Mouse (Mus musculus): ENCODE results near the gene Adamts7. TPM values are rescaled to one million over a fixed set of nuclear protein-coding genes. Genes with fewer than 3 reads are reported as not detected.

The Adamts7 gene
- polyA plus RNA-seq, 1 experiment from 2014 or later = 8.7 TPM

DNA sequence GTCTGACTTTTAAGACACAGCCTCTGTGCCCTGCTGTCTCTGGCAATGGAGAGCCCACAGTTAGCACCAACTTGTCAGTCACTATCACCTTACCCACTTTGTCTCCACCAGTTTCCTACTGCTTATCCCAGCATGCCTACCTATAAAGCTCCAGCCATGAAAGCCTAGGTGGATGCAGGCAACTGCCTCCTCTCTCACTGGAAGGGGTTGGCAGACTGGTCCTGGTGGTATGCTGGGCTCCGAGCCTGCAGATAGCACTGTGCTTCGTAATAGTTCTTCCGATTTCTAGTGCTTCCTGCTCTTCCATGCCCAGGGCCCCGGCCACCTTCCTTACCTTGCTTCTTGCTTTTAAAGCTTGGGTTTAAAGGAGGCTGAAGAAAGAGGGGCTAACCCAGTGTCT is 26.0 kb downstream of the Adamts7 start:
- Histone ChIP-seq H3K9me3 (ENCODE audit: control insufficient read depth, low read length) (no peaks in the 10 kb centered on the region), H3K4me3 (replicated peaks; ENCODE audit: low read length) (no peak overlapping the region), H3K36me3 (replicated peaks; ENCODE audit: control insufficient read depth, insufficient read depth) (peaks cover 71% of the 10 kb centered on the region), H3K4me2 (replicated peaks) (no peak overlapping the region), H3K4me1 (replicated peaks; ENCODE audit: control insufficient read depth, insufficient read depth, low read length) (no peaks in the 10 kb centered on the region), H3K27ac (no peak overlapping the region), H3K9ac (no peak overlapping the region), H3K27me3 (ENCODE audit: control insufficient read depth, insufficient read depth, low read length) (no peaks in the 10 kb centered on the region)
- 91% methylated on average over 4 of the region's 4 CpGs for WGBS
- ATAC-seq (ENCODE audit: low FRiP score) (no peak), DNase-seq (ENCODE audit: low spot score) (no peak)

DNA sequence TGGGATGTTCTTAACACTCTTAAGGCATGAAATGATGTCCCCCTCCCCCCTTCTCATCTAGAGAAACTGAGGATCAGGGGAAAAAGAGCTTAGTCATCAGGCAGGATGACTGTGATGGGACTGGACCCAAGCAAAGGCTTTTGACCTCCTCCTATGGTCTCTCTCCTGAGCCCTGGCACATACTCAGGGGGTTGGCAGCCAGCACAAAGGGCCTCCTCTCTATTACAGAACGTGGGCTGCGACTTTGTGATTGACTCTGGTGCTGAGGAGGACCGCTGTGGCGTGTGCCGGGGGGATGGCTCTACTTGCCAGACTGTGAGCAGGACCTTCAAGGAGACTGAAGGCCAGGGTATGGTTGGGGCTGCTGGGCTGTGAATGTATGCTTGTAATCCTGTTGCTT is 26.5 kb downstream of the Adamts7 start:
- Histone ChIP-seq H3K4me3 (replicated peaks; ENCODE audit: low read length) (no peak overlapping the region), H3K4me1 (replicated peaks; ENCODE audit: control insufficient read depth, insufficient read depth, low read length) (no peaks in the 10 kb centered on the region), H3K9ac (no peak overlapping the region), H3K4me2 (replicated peaks) (no peak overlapping the region), H3K27ac (no peak overlapping the region), H3K27me3 (ENCODE audit: control insufficient read depth, insufficient read depth, low read length) (no peaks in the 10 kb centered on the region), H3K9me3 (ENCODE audit: control insufficient read depth, low read length) (no peaks in the 10 kb centered on the region), H3K36me3 (replicated peaks; ENCODE audit: control insufficient read depth, insufficient read depth) (peaks cover 73% of the 10 kb centered on the region)
- DNase-seq (ENCODE audit: low spot score) = no peak
- WGBS = 73% methylated on average over 5 of the region's 5 CpGs
- no peak for ATAC-seq (ENCODE audit: low FRiP score)

DNA sequence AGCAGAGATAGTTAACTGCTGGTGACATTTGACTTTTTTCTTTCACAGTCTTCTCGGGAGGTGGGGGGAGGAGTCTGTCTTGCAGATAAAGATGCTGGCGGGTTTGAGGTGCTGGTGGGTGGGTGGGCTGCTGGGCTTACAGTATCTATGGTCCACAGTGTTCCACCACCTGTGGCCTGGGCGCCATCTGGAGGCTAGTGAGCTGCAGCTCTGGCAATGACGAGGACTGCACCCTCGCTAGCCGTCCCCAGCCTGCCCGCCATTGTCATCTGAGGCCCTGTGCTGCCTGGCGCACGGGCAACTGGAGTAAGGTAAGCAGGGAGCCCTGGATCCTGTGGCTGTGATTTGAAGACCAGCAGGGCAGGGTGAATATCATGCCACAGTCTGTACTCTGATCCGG is 32.1 kb downstream of the Adamts7 start:
- Histone ChIP-seq H3K4me1 (replicated peaks; ENCODE audit: control insufficient read depth, insufficient read depth, low read length) (no peaks in the 10 kb centered on the region), H3K27ac (no peak overlapping the region), H3K4me2 (replicated peaks) (no peak overlapping the region), H3K9me3 (ENCODE audit: control insufficient read depth, low read length) (no peaks in the 10 kb centered on the region), H3K27me3 (ENCODE audit: control insufficient read depth, insufficient read depth, low read length) (no peaks in the 10 kb centered on the region), H3K4me3 (replicated peaks; ENCODE audit: low read length) (no peak overlapping the region), H3K9ac (no peak overlapping the region), H3K36me3 (replicated peaks; ENCODE audit: control insufficient read depth, insufficient read depth) (peaks cover 62% of the 10 kb centered on the region)
- WGBS = 84% methylated on average over 10 of the region's 10 CpGs
- ATAC-seq (ENCODE audit: low FRiP score) (no peak), DNase-seq (ENCODE audit: low spot score) (no peak)

DNA sequence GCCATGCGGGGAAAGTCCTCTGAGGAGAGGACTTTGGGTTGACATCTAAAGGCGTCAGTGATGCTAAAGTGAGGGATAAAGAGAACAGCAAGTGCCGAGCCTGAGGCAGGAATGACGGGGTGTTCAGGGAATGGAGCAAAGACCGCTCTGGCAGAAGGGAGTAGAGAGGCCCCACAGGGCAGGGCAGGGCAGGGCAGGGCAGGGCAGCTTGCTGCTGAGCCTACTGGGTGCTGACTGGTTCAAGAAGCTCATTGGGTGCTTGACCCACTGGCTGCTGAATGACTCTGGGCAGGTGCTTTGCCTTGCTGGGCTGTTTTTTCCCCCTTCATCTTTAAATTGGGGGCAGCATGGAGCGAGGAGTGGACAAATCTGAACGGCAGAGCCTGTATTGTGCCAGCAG is 33.4 kb downstream of the Adamts7 start:
- ATAC-seq (ENCODE audit: low FRiP score) = no peak
- Histone ChIP-seq H3K36me3 (replicated peaks; ENCODE audit: control insufficient read depth, insufficient read depth) (peaks cover 66% of the 10 kb centered on the region), H3K4me3 (replicated peaks; ENCODE audit: low read length) (no peak overlapping the region), H3K9me3 (ENCODE audit: control insufficient read depth, low read length) (no peaks in the 10 kb centered on the region), H3K27ac (no peak overlapping the region), H3K27me3 (ENCODE audit: control insufficient read depth, insufficient read depth, low read length) (no peaks in the 10 kb centered on the region), H3K4me1 (replicated peaks; ENCODE audit: control insufficient read depth, insufficient read depth, low read length) (no peaks in the 10 kb centered on the region), H3K4me2 (replicated peaks) (no peak overlapping the region), H3K9ac (no peak overlapping the region)
- DNase-seq (ENCODE audit: low spot score) = no peak
- 85% methylated on average over 7 of the region's 7 CpGs for WGBS

DNA sequence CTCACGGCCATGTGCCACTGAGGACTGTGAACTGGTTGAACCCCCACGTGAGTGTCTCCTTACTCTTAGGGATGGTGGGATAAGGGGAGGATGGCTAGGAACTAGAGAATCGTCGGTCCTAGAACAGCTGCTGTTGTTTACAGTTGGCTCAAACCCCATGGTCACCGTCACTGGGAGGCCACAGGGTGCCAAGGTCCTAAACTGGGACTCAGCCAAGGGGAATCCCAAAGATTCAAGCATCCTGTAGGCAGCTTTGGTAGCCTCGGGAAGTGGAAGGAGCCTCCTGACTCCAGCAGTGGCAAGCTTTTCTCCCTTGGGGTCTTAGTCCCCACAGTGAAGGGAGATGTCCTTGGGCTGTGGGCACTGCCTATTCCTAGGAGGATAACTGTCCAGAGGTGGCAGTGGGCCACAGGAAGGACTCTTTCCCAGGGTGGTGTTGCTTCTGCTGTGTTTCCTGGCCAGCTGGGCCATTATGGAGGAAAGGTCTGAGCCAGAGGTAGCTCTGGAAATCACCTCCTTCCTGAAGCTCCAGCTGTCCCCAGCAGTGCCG is 34.3 kb downstream of the Adamts7 start:
- Histone ChIP-seq H3K9ac (no peak overlapping the region), H3K36me3 (replicated peaks; ENCODE audit: control insufficient read depth, insufficient read depth) (peaks cover 58% of the 10 kb centered on the region), H3K4me3 (replicated peaks; ENCODE audit: low read length) (no peak overlapping the region), H3K9me3 (ENCODE audit: control insufficient read depth, low read length) (no peaks in the 10 kb centered on the region), H3K27me3 (ENCODE audit: control insufficient read depth, insufficient read depth, low read length) (no peaks in the 10 kb centered on the region), H3K4me1 (replicated peaks; ENCODE audit: control insufficient read depth, insufficient read depth, low read length) (no peaks in the 10 kb centered on the region), H3K27ac (no peak overlapping the region), H3K4me2 (replicated peaks) (no peak overlapping the region)
- ATAC-seq (ENCODE audit: low FRiP score) (no peak), DNase-seq (ENCODE audit: low spot score) (no peak)
- 80% methylated on average over 7 of the region's 7 CpGs for WGBS

DNA sequence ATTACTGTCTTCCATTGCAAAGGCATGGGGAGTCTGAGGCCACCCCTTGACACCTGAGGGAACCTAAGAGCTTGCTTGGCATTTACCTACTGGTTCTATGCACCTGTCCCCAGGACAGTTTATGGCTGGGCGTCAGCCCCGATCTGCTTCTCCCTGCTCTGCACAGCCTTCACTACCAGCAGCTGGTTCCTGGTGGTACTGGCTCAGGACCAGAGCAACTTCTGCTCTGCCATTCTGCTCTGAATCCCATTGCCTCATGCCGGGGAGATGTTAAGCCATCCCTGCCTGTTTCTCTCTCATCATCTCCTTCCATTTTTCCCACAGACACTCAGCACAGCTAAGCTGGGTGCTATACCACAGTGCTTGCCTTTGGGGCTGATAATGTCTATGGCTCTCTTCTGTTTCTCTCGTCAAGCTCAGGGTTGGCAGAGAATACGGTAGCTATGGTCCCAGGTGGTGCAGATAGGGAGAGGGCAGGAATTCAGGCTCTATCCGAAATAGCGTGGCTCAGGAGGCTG is 35.1 kb downstream of the Adamts7 start:
- Histone ChIP-seq H3K4me3 (replicated peaks; ENCODE audit: low read length) (no peak overlapping the region), H3K27me3 (ENCODE audit: control insufficient read depth, insufficient read depth, low read length) (no peaks in the 10 kb centered on the region), H3K9ac (no peak overlapping the region), H3K9me3 (ENCODE audit: control insufficient read depth, low read length) (no peaks in the 10 kb centered on the region), H3K36me3 (replicated peaks; ENCODE audit: control insufficient read depth, insufficient read depth) (peaks cover 53% of the 10 kb centered on the region), H3K4me1 (replicated peaks; ENCODE audit: control insufficient read depth, insufficient read depth, low read length) (no peaks in the 10 kb centered on the region), H3K4me2 (replicated peaks) (no peak overlapping the region), H3K27ac (no peak overlapping the region)
- DNase-seq (ENCODE audit: low spot score) (no peak), ATAC-seq (ENCODE audit: low FRiP score) (no peak)
- WGBS = 87% methylated on average over 7 of the region's 7 CpGs

DNA sequence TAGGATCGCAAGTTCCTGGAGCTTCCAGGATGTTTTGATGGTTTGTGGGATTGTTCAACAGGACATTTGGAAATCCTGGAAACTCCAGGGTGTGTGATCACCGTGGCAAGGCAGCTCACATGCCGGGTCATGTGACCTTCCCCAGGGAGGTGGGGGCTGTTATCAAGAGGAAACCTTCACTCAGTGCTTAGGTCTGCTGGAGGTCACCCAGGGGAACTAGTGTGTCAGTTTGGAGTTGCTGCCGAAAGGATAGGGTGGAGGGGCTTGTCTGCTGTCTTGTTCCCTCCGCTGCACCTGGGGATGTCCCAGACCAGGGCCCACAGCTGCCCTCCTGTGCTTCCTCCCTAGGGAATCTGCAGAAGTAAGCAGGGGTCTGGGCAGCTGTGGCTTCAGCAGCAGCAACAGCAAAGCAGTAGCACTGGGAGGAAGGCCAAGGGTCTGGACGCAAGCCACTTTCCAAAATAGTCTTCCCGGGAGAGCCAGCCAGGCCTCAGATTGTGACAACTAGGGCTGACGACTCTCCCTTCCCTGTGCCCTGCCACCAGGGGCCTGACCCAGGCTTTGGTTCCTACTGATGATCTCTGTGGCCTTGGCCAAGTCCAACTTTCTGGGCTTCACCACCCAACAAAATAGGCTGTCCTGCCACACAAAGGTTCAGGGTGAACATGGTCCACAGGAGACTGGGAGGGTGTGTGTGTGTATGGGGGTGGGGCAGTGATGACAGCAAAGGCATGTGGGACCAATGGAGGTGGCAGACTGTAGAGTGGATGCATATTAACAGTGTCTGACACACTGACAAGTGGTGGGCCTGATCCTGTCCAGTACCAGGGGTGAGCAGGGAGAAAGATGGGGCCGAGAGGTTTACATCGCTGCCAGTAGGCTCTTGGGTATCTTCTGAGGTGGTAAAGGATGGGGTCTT is 35.9 kb downstream of the Adamts7 start:
- Histone ChIP-seq H3K36me3 (replicated peaks; ENCODE audit: control insufficient read depth, insufficient read depth) (peaks cover 47% of the 10 kb centered on the region), H3K9ac (no peak overlapping the region), H3K4me1 (replicated peaks; ENCODE audit: control insufficient read depth, insufficient read depth, low read length) (no peaks in the 10 kb centered on the region), H3K27ac (no peak overlapping the region), H3K27me3 (ENCODE audit: control insufficient read depth, insufficient read depth, low read length) (no peaks in the 10 kb centered on the region), H3K9me3 (ENCODE audit: control insufficient read depth, low read length) (no peaks in the 10 kb centered on the region), H3K4me3 (replicated peaks; ENCODE audit: low read length) (no peak overlapping the region), H3K4me2 (replicated peaks) (no peak overlapping the region)
- no peak for ATAC-seq (ENCODE audit: low FRiP score)
- 75% methylated on average over 10 of the region's 10 CpGs for WGBS
- no peak for DNase-seq (ENCODE audit: low spot score)

DNA sequence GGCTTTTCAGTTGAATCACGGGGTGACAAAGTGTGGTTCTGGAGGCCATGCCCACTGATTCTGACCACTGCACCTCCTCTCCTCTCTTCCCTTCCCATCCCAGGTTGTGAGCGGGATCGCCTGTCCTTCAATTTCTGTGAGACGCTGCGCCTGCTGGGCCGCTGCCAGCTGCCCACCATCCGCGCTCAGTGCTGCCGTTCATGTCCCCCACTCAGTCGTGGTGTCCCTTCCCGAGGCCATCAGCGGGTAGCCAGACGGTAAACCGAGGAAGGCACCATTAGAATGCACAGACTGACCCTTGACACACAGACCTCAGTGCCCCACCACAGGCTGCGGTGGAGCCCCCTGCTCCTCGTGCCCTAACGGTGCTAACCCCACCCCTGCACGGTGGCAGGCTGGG is 36.7 kb downstream of the Adamts7 start:
- DNase-seq (ENCODE audit: low spot score) (no peak), ATAC-seq (ENCODE audit: low FRiP score) (no peak)
- Histone ChIP-seq H3K27me3 (ENCODE audit: control insufficient read depth, insufficient read depth, low read length) (no peaks in the 10 kb centered on the region), H3K36me3 (replicated peaks; ENCODE audit: control insufficient read depth, insufficient read depth) (peaks cover 52% of the 10 kb centered on the region), H3K4me1 (replicated peaks; ENCODE audit: control insufficient read depth, insufficient read depth, low read length) (no peaks in the 10 kb centered on the region), H3K9ac (no peak overlapping the region), H3K27ac (no peak overlapping the region), H3K4me2 (replicated peaks) (no peak overlapping the region), H3K9me3 (ENCODE audit: control insufficient read depth, low read length) (no peaks in the 10 kb centered on the region), H3K4me3 (replicated peaks; ENCODE audit: low read length) (no peak overlapping the region)
- WGBS = 94% methylated on average over 18 of the region's 18 CpGs

DNA sequence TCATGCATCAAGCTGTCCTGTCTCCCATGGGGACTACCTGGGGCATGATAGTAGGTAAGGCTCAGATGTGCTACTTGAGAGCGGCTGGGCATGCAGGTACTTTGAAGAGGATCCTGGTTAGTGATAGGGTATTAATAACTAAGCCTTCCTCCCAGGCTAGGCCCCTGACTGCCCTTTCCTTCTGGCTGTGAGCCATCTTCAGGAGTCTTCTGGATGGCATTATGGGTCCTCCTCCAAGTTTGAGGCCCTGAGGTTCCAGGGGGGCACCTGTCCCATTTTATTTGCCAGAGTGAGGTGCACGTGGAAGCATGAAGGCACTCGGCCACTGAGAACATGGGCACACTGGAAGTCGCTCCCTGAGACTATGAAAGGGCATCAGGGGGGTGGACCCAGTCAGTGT is 37.6 kb downstream of the Adamts7 start:
- 94% methylated on average over 4 of the region's 4 CpGs for WGBS
- no peak overlapping the region for H3K4me3 ChIP-seq (replicated peaks; ENCODE audit: low read length)
- no peak overlapping the region for H3K9ac ChIP-seq
- H3K27ac ChIP-seq = no peak overlapping the region
- DNase-seq (ENCODE audit: low spot score) (no peak), ATAC-seq (ENCODE audit: low FRiP score) (no peak)
- H3K4me1 ChIP-seq (replicated peaks; ENCODE audit: control insufficient read depth, insufficient read depth, low read length) = no peaks in the 10 kb centered on the region
- no peak overlapping the region for H3K4me2 ChIP-seq (replicated peaks)
- peaks cover 52% of the 10 kb centered on the region for H3K36me3 ChIP-seq (replicated peaks; ENCODE audit: control insufficient read depth, insufficient read depth)
- no peaks in the 10 kb centered on the region for H3K27me3 ChIP-seq (ENCODE audit: control insufficient read depth, insufficient read depth, low read length)
- H3K9me3 ChIP-seq (ENCODE audit: control insufficient read depth, low read length) = no peaks in the 10 kb centered on the region
